Mouse (Mus musculus) midbrain, embryonic 13.5 days (tissue): ENCODE data around the gene Zmym3. TPM values are rescaled to one million over a fixed set of nuclear protein-coding genes. Genes with fewer than 3 reads are reported as not detected.

Source experiments
- ATAC-seq: fragments of 200-750 bp; cut with Nextera tagmentation; 2 replicates; pipeline ENCODE4 v1.8.0; 2017; ENCODE audit warnings: mild to moderate bottlenecking, moderate TSS enrichment, moderate library complexity
- H3K27ac ChIP-seq: fragments of 300-500 bp; sonication (generic); 2 replicates; pipeline ENCODE4 v1.5.1; 2015; ENCODE audit warnings: inconsistent platforms, mild to moderate bottlenecking, moderate library complexity
- H3K27me3 ChIP-seq: fragments of 300-500 bp; sonication (generic); 2 replicates; pipeline ENCODE4 v1.6.1; 2015; ENCODE audit warnings: mild to moderate bottlenecking, inconsistent platforms
- H3K36me3 ChIP-seq: fragments of 300-500 bp; sonication (generic); 2 replicates; pipeline ENCODE4 v1.6.1; 2015; ENCODE audit warnings: mild to moderate bottlenecking, inconsistent platforms
- H3K4me1 ChIP-seq: fragments of 300-500 bp; sonication (generic); replicated peaks from 2 replicates; pipeline ENCODE4 v1.6.1; 2015; ENCODE audit warnings: inconsistent platforms
- H3K4me2 ChIP-seq: fragments of 300-500 bp; sonication (generic); replicated peaks from 2 replicates; pipeline ENCODE4 v1.6.1; 2015; ENCODE audit warnings: moderate library complexity, mild to moderate bottlenecking, inconsistent platforms
- H3K4me3 ChIP-seq: fragments of 300-500 bp; sonication (generic); replicated peaks from 2 replicates; pipeline ENCODE4 v1.5.1; 2015; ENCODE audit warnings: mild to moderate bottlenecking, inconsistent platforms
- H3K9ac ChIP-seq: fragments of 300-500 bp; sonication (generic); replicated peaks from 2 replicates; pipeline ENCODE4 v1.6.1; 2015; ENCODE audit warnings: mild to moderate bottlenecking, inconsistent platforms
- H3K9me3 ChIP-seq: fragments of 300-500 bp; sonication (generic); 2 replicates; pipeline ENCODE4 v1.6.1; 2016; ENCODE audit warnings: mild to moderate bottlenecking, inconsistent platforms
- WGBS: fragments of 180-500 bp; shearing (Covaris S2); methylation state at CpG from one replicate; pipeline ENCODE4 v1.1.7; 2015; 5-methylcytosine and 5-hydroxymethylcytosine counted together
- polyA plus RNA-seq: library from polyadenylated mRNA; unstranded; fragments of >200 nt; fragmentation: Nextera tagmentation; extraction: Ambion mirVana; gene quantifications from 2 replicates; pipeline ENCODE4 v1.2.1, GENCODE M21; 2015

Zmym3 gene
- polyA plus RNA-seq, 1 experiment from 2014 or later, result 60.3 TPM

GRCm38 (mm10) chrX:101396459-101396858, 24.2 kb downstream of the Zmym3 start:
- Histone ChIP-seq H3K4me1 (no peaks in the 10 kb centered on the region), H3K9me3 (no peaks in the 10 kb centered on the region), H3K36me3 (no peaks in the 10 kb centered on the region), H3K27me3 (peaks cover 25% of the 10 kb centered on the region), H3K4me3 (no peak overlapping the region), H3K9ac (no peak overlapping the region), H3K4me2 (0 out of 2 replicates have a peak overlapping the region, but pooled peaks have one; percentile 3), H3K27ac (no peak overlapping the region)
- ATAC-seq, result no peak
- WGBS, result 30% methylated on average over 10 of the region's 11 CpGs

DNA sequence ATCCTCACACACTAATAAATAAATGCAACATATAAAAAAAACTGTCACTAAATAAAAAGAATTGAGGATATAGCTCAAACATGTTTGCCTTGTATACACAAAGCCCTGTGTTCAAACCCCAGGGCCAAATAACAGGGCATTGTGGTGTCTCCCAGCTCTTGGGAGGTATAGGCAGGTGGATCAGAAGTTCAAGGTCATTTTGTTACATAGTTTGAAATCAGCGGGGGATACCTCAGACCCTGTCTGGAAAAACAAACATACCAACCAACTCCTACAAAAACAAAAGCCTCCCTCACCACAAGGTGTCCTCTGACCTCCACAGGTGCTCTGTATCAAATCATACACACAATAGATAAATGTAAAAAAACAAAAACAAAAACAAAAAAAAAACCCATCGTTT, 26.3 kb downstream of the Zmym3 start:
- Histone ChIP-seq H3K9ac (no peak overlapping the region), H3K27me3 (peaks cover 25% of the 10 kb centered on the region), H3K4me2 (no peak overlapping the region), H3K4me3 (no peak overlapping the region), H3K36me3 (no peaks in the 10 kb centered on the region), H3K27ac (no peak overlapping the region), H3K9me3 (no peaks in the 10 kb centered on the region), H3K4me1 (no peaks in the 10 kb centered on the region)
- 66% methylated on average over 2 of the region's 2 CpGs for whole genome bisulfite sequencing
- ATAC-seq, result no peak

GRCm38 (mm10) chrX:101388866-101389537, 31.6 kb downstream of the Zmym3 start:
- Histone ChIP-seq H3K27me3 (peaks cover 34% of the 10 kb centered on the region), H3K4me3 (no peak overlapping the region), H3K27ac (no peak overlapping the region), H3K4me1 (peaks cover 4% of the 10 kb centered on the region; the same call in 1 of the 2 replicates), H3K36me3 (no peaks in the 10 kb centered on the region), H3K9me3 (no peaks in the 10 kb centered on the region), H3K9ac (no peak overlapping the region), H3K4me2 (no peak overlapping the region)
- 59% methylated on average over 5 of the region's 5 CpGs for WGBS
- no peak for ATAC-seq

GRCm38 (mm10) chrX:101386222-101386621, 34.4 kb downstream of the Zmym3 start:
- no peaks in the 10 kb centered on the region for H3K9me3 ChIP-seq
- H3K4me1 ChIP-seq, result peaks cover 9% of the 10 kb centered on the region; the same call in 1 of the 2 replicates
- H3K36me3 ChIP-seq, result no peaks in the 10 kb centered on the region
- no peak overlapping the region for H3K9ac ChIP-seq
- no peak overlapping the region for H3K4me3 ChIP-seq
- no peak overlapping the region for H3K4me2 ChIP-seq
- peaks cover 54% of the 10 kb centered on the region for H3K27me3 ChIP-seq
- ATAC-seq, result 0 out of 2 replicates have a peak, but pooled peaks have one; percentile 11
- 43% methylated on average over 4 of the region's 4 CpGs for WGBS
- no peak overlapping the region for H3K27ac ChIP-seq

DNA sequence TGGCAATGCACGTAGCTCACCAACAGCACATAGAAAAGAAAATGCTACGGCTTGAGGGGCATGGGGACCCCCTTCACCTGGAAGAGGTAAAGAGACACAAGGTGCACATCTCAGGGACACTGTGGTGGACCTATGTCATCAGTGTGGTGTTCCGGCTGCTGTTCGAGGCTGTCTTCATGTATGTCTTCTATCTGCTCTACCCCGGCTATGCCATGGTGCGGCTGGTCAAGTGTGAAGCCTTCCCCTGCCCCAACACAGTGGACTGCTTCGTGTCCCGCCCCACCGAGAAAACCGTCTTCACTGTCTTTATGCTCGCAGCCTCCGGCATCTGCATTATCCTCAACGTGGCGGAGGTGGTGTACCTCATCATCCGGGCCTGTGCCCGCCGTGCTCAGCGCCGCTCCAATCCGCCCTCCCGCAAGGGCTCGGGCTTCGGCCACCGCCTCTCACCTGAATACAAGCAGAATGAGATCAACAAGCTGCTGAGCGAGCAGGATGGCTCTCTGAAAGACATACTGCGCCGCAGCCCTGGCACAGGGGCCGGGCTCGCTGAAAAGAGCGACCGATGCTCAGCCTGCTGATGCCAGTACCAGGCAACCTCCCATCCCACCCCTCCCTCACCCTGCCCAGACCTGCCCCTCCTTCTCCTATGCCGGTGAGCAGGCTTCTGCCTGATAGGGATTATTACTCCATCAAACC, 36.1 kb downstream of the Zmym3 start:
- no peak overlapping the region for H3K27ac ChIP-seq
- WGBS, result 30% methylated on average over 32 of the region's 32 CpGs

GRCm38 (mm10) chrX:101383455-101383854, 37.2 kb downstream of the Zmym3 start:
- 38% methylated on average over 18 of the region's 18 CpGs for WGBS
- peaks cover 9% of the 10 kb centered on the region; the same call in 1 of the 2 replicates for H3K4me1 ChIP-seq
- no peak overlapping the region for H3K4me2 ChIP-seq
- peak; percentile 9; the same call in 1 of the 2 replicates for ATAC-seq
- H3K27ac ChIP-seq, result no peak overlapping the region
- H3K9ac ChIP-seq, result no peak overlapping the region
- H3K4me3 ChIP-seq, result no peak overlapping the region
- H3K27me3 ChIP-seq, result peaks cover 58% of the 10 kb centered on the region
- no peaks in the 10 kb centered on the region for H3K36me3 ChIP-seq
- H3K9me3 ChIP-seq, result no peaks in the 10 kb centered on the region

More for the DNA sequence above, 36.1 kb downstream of the Zmym3 start:
- Histone ChIP-seq H3K4me3 (peak overlapping the region; percentile 29), H3K9me3 (no peaks in the 10 kb centered on the region), H3K4me2 (peak overlapping the region; percentile 52), H3K9ac (peak overlapping the region; percentile 37; the same call in 1 of the 2 replicates), H3K4me1 (peaks cover 9% of the 10 kb centered on the region; the same call in 1 of the 2 replicates), H3K27me3 (peaks cover 54% of the 10 kb centered on the region), H3K36me3 (no peaks in the 10 kb centered on the region)
- peak; percentile 69 for ATAC-seq

- H3K9ac ChIP-seq, result no peak overlapping the region
- H3K27ac ChIP-seq, result no peak overlapping the region
- H3K4me2 ChIP-seq, result no peak overlapping the region
- H3K4me1 ChIP-seq, result peaks cover 9% of the 10 kb centered on the region; the same call in 1 of the 2 replicates
- peaks cover 45% of the 10 kb centered on the region for H3K27me3 ChIP-seq
- no peaks in the 10 kb centered on the region for H3K9me3 ChIP-seq
- no peak overlapping the region for H3K4me3 ChIP-seq
- ATAC-seq, result no peak
- WGBS, result 85% methylated on average over 1 of the region's 1 CpGs
- H3K36me3 ChIP-seq, result no peaks in the 10 kb centered on the region
Measured at GRCm38 (mm10) chrX:101379744-101380143, 40.9 kb downstream of the Zmym3 start.

- ATAC-seq, result no peak
- WGBS, result 75% methylated on average over 4 of the region's 4 CpGs
- no peaks in the 10 kb centered on the region for H3K9me3 ChIP-seq
- H3K4me1 ChIP-seq, result no peaks in the 10 kb centered on the region
- H3K36me3 ChIP-seq, result no peaks in the 10 kb centered on the region
- H3K4me3 ChIP-seq, result no peak overlapping the region
- no peak overlapping the region for H3K27ac ChIP-seq
- H3K9ac ChIP-seq, result no peak overlapping the region
- peaks cover 20% of the 10 kb centered on the region; the same call in 1 of the 2 replicates for H3K27me3 ChIP-seq
- no peak overlapping the region for H3K4me2 ChIP-seq
Measured at GRCm38 (mm10) chrX:101377076-101377475, 43.6 kb downstream of the Zmym3 start.

DNA sequence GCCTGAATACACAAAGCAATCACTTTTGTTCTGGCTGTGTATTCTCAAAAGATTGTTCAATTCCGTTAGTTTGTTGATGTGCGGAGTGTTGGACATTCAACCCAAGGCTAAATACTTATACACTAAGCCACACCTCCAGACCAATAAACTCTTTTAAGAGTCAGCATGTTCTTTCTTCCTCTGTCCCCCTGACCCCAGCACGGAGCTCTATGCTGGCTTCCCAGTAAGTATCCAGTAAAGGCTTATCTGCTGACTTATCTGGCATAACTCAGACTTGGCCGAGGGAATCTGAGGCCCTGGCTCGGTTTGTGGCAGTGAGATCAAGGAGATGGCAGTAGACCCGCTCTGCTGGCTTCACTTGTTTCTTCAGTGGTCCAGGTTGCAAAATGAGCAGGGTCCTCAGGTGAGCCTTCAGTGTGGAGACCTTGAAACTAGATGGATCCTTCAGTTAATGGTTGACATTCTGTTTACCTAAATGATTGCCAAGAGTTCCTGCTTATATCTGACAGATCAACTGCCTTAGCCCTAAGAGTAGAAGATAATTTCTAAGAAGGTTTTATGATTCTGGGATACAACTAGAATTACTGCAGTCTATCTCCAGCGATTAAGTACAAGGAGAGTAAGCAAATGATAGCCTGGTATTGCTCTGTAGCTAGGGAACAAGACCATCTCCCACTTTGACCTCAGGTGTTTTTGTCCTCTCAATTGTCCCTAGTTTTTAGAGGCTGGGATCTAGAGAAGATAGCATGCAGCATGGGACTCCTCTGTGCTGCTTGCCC, 44.3 kb downstream of the Zmym3 start, which contains the start of gene Gjb1:
Gjb1 (plus strand) TSS at position 189 of the 779 bp plus-strand sequence.
- Histone ChIP-seq H3K9me3 (no peaks in the 10 kb centered on the region), H3K9ac (no peak within 1 kb of the TSS), H3K27ac (no peak within 1 kb of the TSS), H3K36me3 (no peaks in the 10 kb centered on the region), H3K4me2 (no peak within 1 kb of the TSS), H3K4me3 (no peak within 1 kb of the TSS), H3K27me3 (peaks cover 16% of the 10 kb centered on the region; the same call in 1 of the 2 replicates), H3K4me1 (no peaks in the 10 kb centered on the region)
- ATAC-seq, result no peak
- WGBS, result 80% methylated on average over 7 of the region's 7 CpGs

DNA sequence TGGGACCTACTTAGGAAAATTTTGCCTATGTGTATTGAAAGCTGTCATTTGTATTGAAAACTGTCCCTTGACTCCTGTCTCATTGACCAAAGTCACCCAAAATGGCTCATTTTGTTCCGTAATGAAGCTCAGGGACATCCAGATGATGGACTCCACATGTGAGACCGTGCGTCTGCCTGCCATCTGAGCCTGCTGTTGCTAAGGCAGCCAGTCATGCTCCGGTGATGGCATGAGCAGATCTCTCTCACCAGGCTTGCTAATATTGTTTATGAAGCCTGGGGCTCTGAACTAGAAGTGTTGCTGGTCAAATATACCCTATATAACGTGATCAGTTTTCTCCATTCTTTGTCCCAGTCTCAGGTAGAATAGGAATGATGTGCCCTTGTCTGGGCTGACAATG, 47.7 kb downstream of the Zmym3 start:
- no peak overlapping the region for H3K4me3 ChIP-seq
- no peak overlapping the region for H3K27ac ChIP-seq
- ATAC-seq, result no peak
- H3K9ac ChIP-seq, result no peak overlapping the region
- no peaks in the 10 kb centered on the region for H3K9me3 ChIP-seq
- H3K4me1 ChIP-seq, result no peaks in the 10 kb centered on the region
- peaks cover 11% of the 10 kb centered on the region; the same call in 1 of the 2 replicates for H3K27me3 ChIP-seq
- 59% methylated on average over 5 of the region's 5 CpGs for WGBS
- no peak overlapping the region for H3K4me2 ChIP-seq
- H3K36me3 ChIP-seq, result no peaks in the 10 kb centered on the region

- Histone ChIP-seq H3K4me3 (no peak overlapping the region), H3K36me3 (no peaks in the 10 kb centered on the region), H3K4me1 (no peaks in the 10 kb centered on the region), H3K27me3 (peaks cover 4% of the 10 kb centered on the region; the same call in 1 of the 2 replicates), H3K9me3 (no peaks in the 10 kb centered on the region), H3K9ac (no peak overlapping the region), H3K4me2 (no peak overlapping the region), H3K27ac (no peak overlapping the region)
- 71% methylated on average over 3 of the region's 3 CpGs for WGBS
- no peak for ATAC-seq
Measured at GRCm38 (mm10) chrX:101370573-101370972, 50.1 kb downstream of the Zmym3 start.
